Mouse (Mus musculus) kidney, adult 2 months (tissue): ENCODE measurements around the gene Bysl. TPM values are rescaled to one million over a fixed set of nuclear protein-coding genes. Genes with fewer than 3 reads are reported as not detected.

ENCODE experiments used
- DNase-seq: peaks from one replicate; pipeline ENCODE4 v3.0.0; 2021
- H3K27ac ChIP-seq: fragments of 200-500 bp; 2 replicates; pipeline ENCODE4 v1.5.1; 2012; ENCODE audit warnings: low read depth, low read length, control low read depth, inconsistent platforms; ENCODE audit not compliant: insufficient read depth
- H3K27me3 ChIP-seq: fragments of 200-500 bp; replicated peaks from 2 replicates; pipeline ENCODE4 v1.6.1; 2012; ENCODE audit warnings: mild to moderate bottlenecking, moderate library complexity, low read length, inconsistent platforms; ENCODE audit not compliant: control insufficient read depth, insufficient read depth
- H3K36me3 ChIP-seq: fragments of 200-500 bp; 2 replicates; pipeline ENCODE4 v1.6.1; 2012; ENCODE audit warnings: mild to moderate bottlenecking, moderate library complexity, low read length, inconsistent platforms; ENCODE audit not compliant: control insufficient read depth, insufficient read depth
- H3K4me1 ChIP-seq: fragments of 200-500 bp; 2 replicates; pipeline ENCODE4 v1.6.1; 2011; ENCODE audit warnings: low read length; ENCODE audit not compliant: control insufficient read depth, insufficient read depth
- H3K4me3 ChIP-seq: fragments of 200-500 bp; 2 replicates; pipeline ENCODE4 v1.5.1; 2011; ENCODE audit warnings: mild to moderate bottlenecking, low read depth, low read length, control low read depth; ENCODE audit not compliant: insufficient read depth
- CTCF ChIP-seq: fragments of 200-500 bp; conservative IDR thresholded peaks from 2 replicates; pipeline ENCODE4 v1.5.1; 2011; ENCODE audit warnings: low read depth, mild to moderate bottlenecking, control low read depth, low read length, moderate library complexity, mixed read lengths; ENCODE audit not compliant: insufficient read depth, insufficient read length
- POLR2A ChIP-seq: fragments of 200-500 bp; IDR thresholded peaks from one replicate; pipeline ENCODE4 v1.6.1; 2011; ENCODE audit warnings: low read depth, low read length, control low read depth
- WGBS: fragments of 180-500 bp; shearing (Covaris S2); methylation state at CpG from one replicate; pipeline ENCODE4 v1.1.7; 2018; 5-methylcytosine and 5-hydroxymethylcytosine counted together
- polyA plus RNA-seq: library from polyadenylated mRNA; depleted of rRNA; stranded (reverse); fragments of >200 nt; gene quantifications from 2 replicates; pipeline ENCODE4 v1.2.3, GENCODE M21; 2012; rRNA removed

Bysl gene
- polyA plus RNA-seq, 1 experiment, result 8.3 TPM

- H3K27ac ChIP-seq, result no peak overlapping the region
- DNase-seq, result no peak
- no peaks in the 10 kb centered on the region for H3K27me3 ChIP-seq
- H3K4me1 ChIP-seq, result no peaks in the 10 kb centered on the region; the same call in 1 of the 2 replicates
- 84% methylated on average over 5 of the region's 5 CpGs for WGBS
- TF ChIP-seq CTCF (no peak), POLR2A (no peak)
- H3K36me3 ChIP-seq, result no peaks in the 10 kb centered on the region
- H3K4me3 ChIP-seq, result no peak overlapping the region
These were observed 46.7 kb downstream of the Bysl start for GRCm38 (mm10) chr17:47564612-47565011.

- 70% methylated on average over 6 of the region's 6 CpGs for WGBS
- no peaks in the 10 kb centered on the region for H3K36me3 ChIP-seq
- TF ChIP-seq POLR2A, result no peak
- TF ChIP-seq CTCF, result no peak
- no peak overlapping the region for H3K4me3 ChIP-seq
- no peaks in the 10 kb centered on the region; the same call in 1 of the 2 replicates for H3K4me1 ChIP-seq
- DNase-seq, result no peak
- H3K27me3 ChIP-seq, result no peaks in the 10 kb centered on the region
- H3K27ac ChIP-seq, result no peak overlapping the region
These were observed 48.4 kb downstream of the Bysl start for GRCm38 (mm10) chr17:47562875-47563274.

GRCm38 (mm10) chr17:47559726-47560125, 51.6 kb downstream of the Bysl start:
- Histone ChIP-seq H3K4me3 (no peak overlapping the region), H3K36me3 (no peaks in the 10 kb centered on the region), H3K27ac (no peak overlapping the region), H3K4me1 (no peaks in the 10 kb centered on the region), H3K27me3 (no peaks in the 10 kb centered on the region)
- 62% methylated on average over 6 of the region's 6 CpGs for WGBS
- no peak for DNase-seq
- TF ChIP-seq POLR2A (no peak), CTCF (no peak)

GRCm38 (mm10) chr17:47557179-47557578, 54.1 kb downstream of the Bysl start:
- H3K36me3 ChIP-seq, result no peaks in the 10 kb centered on the region
- no peak overlapping the region for H3K4me3 ChIP-seq
- no peak for TF ChIP-seq POLR2A
- no peak for TF ChIP-seq CTCF
- H3K27me3 ChIP-seq, result no peaks in the 10 kb centered on the region
- H3K4me1 ChIP-seq, result no peaks in the 10 kb centered on the region
- no peak overlapping the region for H3K27ac ChIP-seq
- 76% methylated on average over 2 of the region's 3 CpGs for WGBS
- no peak for DNase-seq

- no peaks in the 10 kb centered on the region for H3K27me3 ChIP-seq
- no peak for TF ChIP-seq POLR2A
- no peak for TF ChIP-seq CTCF
- H3K36me3 ChIP-seq, result no peaks in the 10 kb centered on the region
- WGBS, result 75% methylated on average over 10 of the region's 10 CpGs
- H3K4me3 ChIP-seq, result no peak overlapping the region
- DNase-seq, result no peak
- no peak overlapping the region for H3K27ac ChIP-seq
- no peaks in the 10 kb centered on the region for H3K4me1 ChIP-seq
These were observed 56.7 kb downstream of the Bysl start for GRCm38 (mm10) chr17:47554621-47555020.

- Histone ChIP-seq H3K27me3 (no peaks in the 10 kb centered on the region), H3K27ac (no peak overlapping the region), H3K36me3 (no peaks in the 10 kb centered on the region), H3K4me1 (no peaks in the 10 kb centered on the region), H3K4me3 (no peak overlapping the region)
- DNase-seq, result no peak
- TF ChIP-seq POLR2A, result no peak
- TF ChIP-seq CTCF, result no peak
These were observed 58.3 kb downstream of the Bysl start for GRCm38 (mm10) chr17:47552994-47553393.

GRCm38 (mm10) chr17:47551049-47551448, 60.2 kb downstream of the Bysl start:
- TF ChIP-seq CTCF (no peak), POLR2A (no peak)
- 53% methylated on average over 7 of the region's 7 CpGs for WGBS
- Histone ChIP-seq H3K27me3 (no peaks in the 10 kb centered on the region), H3K4me1 (no peaks in the 10 kb centered on the region), H3K27ac (no peak overlapping the region), H3K36me3 (no peaks in the 10 kb centered on the region), H3K4me3 (no peak overlapping the region)
- DNase-seq, result no peak

Other genes with a start within 250 kb of the Bysl start
- gene Mrps10, start 242.6 kb downstream of the Bysl start, polyA plus RNA-seq, result 28.5 and 30.8 TPM in 2 replicates
- 0.91 and 0.95 TPM in 2 replicates for gene Guca1b, start 226.1 kb downstream of the Bysl start, polyA plus RNA-seq
- 0.91 and 1.4 TPM in 2 replicates for gene Guca1a, start 210.9 kb downstream of the Bysl start, polyA plus RNA-seq
- gene AI661453, start 174.9 kb downstream of the Bysl start, polyA plus RNA-seq, result 7.9 and 9.7 TPM in 2 replicates
- gene 1700001C19Rik, start 174.1 kb downstream of the Bysl start, polyA plus RNA-seq, result 0.09 and 0.23 TPM in 2 replicates
- gene Taf8, start 109.2 kb downstream of the Bysl start, polyA plus RNA-seq, result 22.9 and 23.7 TPM in 2 replicates
- 148 and 152 TPM in 2 replicates for gene Ccnd3, start 106.4 kb downstream of the Bysl start, polyA plus RNA-seq
- 22.8 and 25.3 TPM in 2 replicates for gene Med20, start 90 bp upstream of the Bysl start, polyA plus RNA-seq
- 0.45 and 0.64 TPM in 2 replicates for gene Gm20517, start 97 bp upstream of the Bysl start, polyA plus RNA-seq
- gene Usp49, start 19.2 kb upstream of the Bysl start, polyA plus RNA-seq, result 5.1 and 5.3 TPM in 2 replicates
- 103 and 153 TPM in 2 replicates for gene Tomm6, start 76.9 kb upstream of the Bysl start, polyA plus RNA-seq
- 28.9 and 39.5 TPM in 2 replicates for gene Frs3, start 77.5 kb upstream of the Bysl start, polyA plus RNA-seq
- 1.1 and 2.1 TPM in 2 replicates for gene Gm21981, start 83.0 kb upstream of the Bysl start, polyA plus RNA-seq
- 7.0 and 9.0 TPM in 2 replicates for gene Prickle4, start 83.2 kb upstream of the Bysl start, polyA plus RNA-seq
- gene Pgc, start 115.3 kb upstream of the Bysl start, polyA plus RNA-seq, result 0.29 and 1.0 TPM in 2 replicates
- 35.0 and 36.4 TPM in 2 replicates for gene Tfeb, start 125.5 kb upstream of the Bysl start, polyA plus RNA-seq
- 4.9 and 6.6 TPM in 2 replicates for gene Mdfi, start 223.2 kb upstream of the Bysl start, polyA plus RNA-seq